29 mouse cellular contexts compared by ENCODE assay signal in genomic region chr2:93604601-93605285, GRCm38 (mm10). TPM values are rescaled to one million over a fixed set of nuclear protein-coding genes. Genes with fewer than 3 reads are reported as not detected.
"Had no signal": no experiment of that assay in that cellular context is flagged by ENCODE, and none has a peak within 500 bp of the region (broad histone marks: within the 10 kb centered on the region; RNA-seq: fewer than 3 reads in every experiment).

No protein-coding gene starts in this region.

- H3K27me3 ChIP-seq: liver, embryonic 13.5 days had no signal

- H3K36me3 ChIP-seq: liver, embryonic 13.5 days had no signal

- H3K9ac ChIP-seq: liver, embryonic 13.5 days had no signal

- H3K4me1 ChIP-seq: liver, embryonic 13.5 days had no signal

- DNase-seq: kidney, postnatal 14 days; kidney, postnatal 4 days; liver, embryonic 13.5 days; lung, adult 2 months; lung, postnatal 14 days; lung, postnatal 4 days; midbrain, embryonic 14.5 days; thymus, adult 18-20 months; thymus, postnatal 36 days had no signal

- H3K27ac ChIP-seq: liver, embryonic 13.5 days had no signal

- H3K4me3 ChIP-seq: liver, embryonic 13.5 days had no signal

- H3K4me2 ChIP-seq: liver, embryonic 13.5 days; midbrain, embryonic 11.5 days had no signal

- H3K9me3 ChIP-seq: liver, embryonic 13.5 days had no signal

RNA-seq across cellular contexts. Expression of gene Alx4, which starts 37.4 kb away (rescaled TPM):
- total RNA-seq: liver, adult 2 months; megakaryocyte progenitor cell, adult 5-6 weeks; megakaryocyte-erythroid progenitor cell, adult 5-6 weeks had no signal
- polyA plus RNA-seq: liver, adult 2 months; small intestine, adult 2 months had no signal

RNA-seq across cellular contexts. Expression of gene Gm10803, which starts 44.4 kb away (rescaled TPM):
- total RNA-seq: layer of hippocampus, adult 18-20 months; layer of hippocampus, postnatal 14 days; left cerebral cortex, adult 8-10 months; left cerebral cortex, postnatal 25 days; liver, adult 2 months; megakaryocyte progenitor cell, adult 5-6 weeks; megakaryocyte-erythroid progenitor cell, adult 5-6 weeks; midbrain, postnatal 0 days had no signal
- polyA plus RNA-seq: kidney, embryonic 16.5 days; limb, embryonic 11.5 days; liver, adult 2 months; liver, embryonic 13.5 days; liver, embryonic 16.5 days; lung, adult 2 months; lung, embryonic 16.5 days; midbrain, embryonic 11.5 days; midbrain, embryonic 14.5 days; midbrain, postnatal 0 days; neural tube, embryonic 11.5 days; neural tube, embryonic 14.5 days; small intestine, adult 2 months; spleen, adult 2 months; stomach, embryonic 16.5 days; testis, adult 2 months; urinary bladder, adult 2 months had no signal
